Comparison of ENCODE assay signal across 11 mouse cellular contexts in genomic region chr5:137672361-137672760, GRCm38 (mm10). TPM values are rescaled to one million over a fixed set of nuclear protein-coding genes. Genes with fewer than 3 reads are reported as not detected.
DNase-seq lines count a peak whose midpoint lies in the region; ATAC-seq and TF ChIP-seq lines count a peak whose summit lies in the region.
"Had no signal": no experiment of that assay in that cellular context is flagged by ENCODE, and none has a peak within 500 bp of the region (broad histone marks: within the 10 kb centered on the region; RNA-seq: fewer than 3 reads in every experiment).

No protein-coding gene starts in this region.

- DNase-seq in heart, adult 9 months (ENCODE audit: low spot score in 2 of 2) = no peak
- DNase-seq in lung, postnatal 14 days = no peak
- no peak for DNase-seq in intestine, embryonic 14.5 days (ENCODE audit: low spot score)
- no peak for DNase-seq in gastrocnemius, postnatal 36 days
- no peak for DNase-seq in right cerebral cortex, postnatal 36 days (ENCODE audit: low spot score in 2 of 2)
- DNase-seq: cerebellum, adult 18-20 months had no signal

- H3K4me3 ChIP-seq in heart, embryonic 11.5 days (ENCODE audit: low read depth, low read length) = no peak overlapping the region
- H3K4me3 ChIP-seq in lung, embryonic 16.5 days (ENCODE audit: low read length) = no peak overlapping the region
- no peak overlapping the region for H3K4me3 ChIP-seq in intestine, embryonic 14.5 days (ENCODE audit: low read depth, low read length)
- H3K4me3 ChIP-seq in olfactory bulb, adult 2 months (ENCODE audit: insufficient read depth, low read depth, low read length) = no peak overlapping the region
- H3K4me3 ChIP-seq: midbrain, embryonic 12.5 days had no signal

- H3K9me3 ChIP-seq in heart, embryonic 11.5 days (replicated peaks; ENCODE audit: control insufficient read depth, low read length) = no peaks in the 10 kb centered on the region
- H3K9me3 ChIP-seq in lung, embryonic 16.5 days (ENCODE audit: control insufficient read depth, low read length) = no peaks in the 10 kb centered on the region
- H3K9me3 ChIP-seq in intestine, embryonic 14.5 days (ENCODE audit: control insufficient read depth, low read length) = no peaks in the 10 kb centered on the region
- H3K9me3 ChIP-seq: midbrain, embryonic 12.5 days had no signal

- intact Hi-C loops in gastrocnemius, postnatal 36 days (cut with DNase I) = no loop called here

- no peaks in the 10 kb centered on the region for H3K27me3 ChIP-seq in heart, embryonic 11.5 days (ENCODE audit: control insufficient read depth, insufficient read depth, low read length)
- no peaks in the 10 kb centered on the region for H3K27me3 ChIP-seq in lung, embryonic 16.5 days (ENCODE audit: control insufficient read depth, insufficient read depth, low read depth, low read length)
- H3K27me3 ChIP-seq in intestine, embryonic 14.5 days (replicated peaks; ENCODE audit: control insufficient read depth, insufficient read depth, low read length) = no peaks in the 10 kb centered on the region
- H3K27me3 ChIP-seq: midbrain, embryonic 12.5 days had no signal

- no peak overlapping the region for H3K9ac ChIP-seq in heart, embryonic 11.5 days (ENCODE audit: low read depth, low read length)
- H3K9ac ChIP-seq in lung, embryonic 16.5 days (ENCODE audit: low read length) = 0 out of 2 replicates have a peak overlapping the region, but pooled peaks have one; percentile 3
- H3K9ac ChIP-seq in intestine, embryonic 14.5 days (ENCODE audit: low read length) = no peak overlapping the region
- H3K9ac ChIP-seq: midbrain, embryonic 12.5 days had no signal

- H3K4me1 ChIP-seq in heart, embryonic 11.5 days (ENCODE audit: control insufficient read depth, insufficient read depth, low read length) = peaks cover 26% of the 10 kb centered on the region
- peaks cover 14% of the 10 kb centered on the region for H3K4me1 ChIP-seq in lung, embryonic 16.5 days (replicated peaks; ENCODE audit: control insufficient read depth, insufficient read depth, low read length)
- peaks cover 38% of the 10 kb centered on the region for H3K4me1 ChIP-seq in intestine, embryonic 14.5 days (replicated peaks; ENCODE audit: control insufficient read depth, insufficient read depth, low read length)
- H3K4me1 ChIP-seq in olfactory bulb, adult 2 months (ENCODE audit: control insufficient read depth, insufficient read depth, low read length) = peaks cover 20% of the 10 kb centered on the region

- no peak overlapping the region for H3K4me2 ChIP-seq in heart, embryonic 11.5 days
- no peak overlapping the region for H3K4me2 ChIP-seq in lung, embryonic 16.5 days (ENCODE audit: low read depth, low read length)
- peak overlapping the region; percentile 29; the same call in 1 of the 2 replicates for H3K4me2 ChIP-seq in intestine, embryonic 14.5 days (ENCODE audit: low read length)
- H3K4me2 ChIP-seq: midbrain, embryonic 12.5 days had no signal

- no peak for TF ChIP-seq POLR2A in olfactory bulb, adult 2 months (IDR thresholded peaks at IDR 0.05; ENCODE audit: insufficient read depth, low read depth, low read length)

- 79% methylated on average over 5 of the region's 5 CpGs for WGBS in heart, embryonic 11.5 days (ENCODE audit: insufficient replicate concordance)
- 63% methylated on average over 5 of the region's 5 CpGs for WGBS in lung, embryonic 16.5 days
- WGBS in intestine, embryonic 14.5 days = 66% methylated on average over 5 of the region's 5 CpGs
- 73% methylated on average over 5 of the region's 5 CpGs for WGBS in olfactory bulb, adult 2 months

- no peaks in the 10 kb centered on the region for H3K36me3 ChIP-seq in heart, embryonic 11.5 days (ENCODE audit: control insufficient read depth, insufficient read depth, low read length)
- no peaks in the 10 kb centered on the region for H3K36me3 ChIP-seq in lung, embryonic 16.5 days (ENCODE audit: control insufficient read depth, insufficient read depth, low read length)
- H3K36me3 ChIP-seq in intestine, embryonic 14.5 days (ENCODE audit: control insufficient read depth, insufficient read depth, low read length) = no peaks in the 10 kb centered on the region; the same call in 1 of the 2 replicates

- no peak for ATAC-seq in heart, embryonic 11.5 days (replicated peaks; ENCODE audit: insufficient number of reproducible peaks, low FRiP score, low TSS enrichment)
- no peak for ATAC-seq in lung, embryonic 16.5 days (ENCODE audit: low read depth)
- ATAC-seq in intestine, embryonic 14.5 days (replicated peaks; ENCODE audit: low FRiP score, low TSS enrichment, low read depth) = no peak

- no peak for TF ChIP-seq CTCF in olfactory bulb, adult 2 months (IDR thresholded peaks at IDR 0.05; ENCODE audit: insufficient read depth, low read depth, low read length)

- peak overlapping the region; percentile 89 for H3K27ac ChIP-seq in heart, embryonic 11.5 days (ENCODE audit: low read depth, low read length)
- H3K27ac ChIP-seq in lung, embryonic 16.5 days (ENCODE audit: low read length) = peak overlapping the region; percentile 40
- peak overlapping the region; percentile 79 for H3K27ac ChIP-seq in intestine, embryonic 14.5 days (ENCODE audit: low read depth)
- H3K27ac ChIP-seq in olfactory bulb, adult 2 months (ENCODE audit: insufficient read depth, low read depth, low read length) = peak overlapping the region; percentile 74; the same call in 1 of the 2 replicates

RNA-seq across cellular contexts. Expression of gene Agfg2, which starts 12.2 kb away (rescaled TPM):
- 19.9 TPM in 2 replicates for polyA plus RNA-seq in heart, embryonic 11.5 days (2014; fragmentation: Nextera tagmentation; extraction: Ambion mirVana)
- polyA plus RNA-seq in lung, embryonic 16.5 days (2015; fragmentation: Nextera tagmentation; extraction: Ambion mirVana) = 14.2 and 16.3 TPM in 2 replicates
- 16.0 and 16.4 TPM in 2 replicates for polyA plus RNA-seq in intestine, embryonic 14.5 days (2014; fragmentation: Nextera tagmentation; extraction: Ambion mirVana)
- polyA plus RNA-seq in olfactory bulb, adult 2 months (2012; ENCODE audit: insufficient read depth, insufficient read length, low replicate concordance, missing spikeins) = not detected in 2 replicates
- total RNA-seq in gastrocnemius, postnatal 36 days (2021) = 1 to 10 TPM; 3.8 to 4.6 TPM

RNA-seq across cellular contexts. Expression of gene Irs3, which starts 26.8 kb away (rescaled TPM):
- polyA plus RNA-seq in heart, embryonic 11.5 days (2014; fragmentation: Nextera tagmentation; extraction: Ambion mirVana) = 0.23 TPM in 2 replicates
- 0.38 TPM in 1 of 2 replicates, not detected in the other for polyA plus RNA-seq in lung, embryonic 16.5 days (2015; fragmentation: Nextera tagmentation; extraction: Ambion mirVana)
- 0.08 TPM in 1 of 2 replicates, not detected in the other for polyA plus RNA-seq in intestine, embryonic 14.5 days (2014; fragmentation: Nextera tagmentation; extraction: Ambion mirVana)
- polyA plus RNA-seq in olfactory bulb, adult 2 months (2012; ENCODE audit: insufficient read depth, insufficient read length, low replicate concordance, missing spikeins) = not detected in 2 replicates
- total RNA-seq in gastrocnemius, postnatal 36 days (2021) = under 1 TPM; 0.47 to 0.48 TPM
- total RNA-seq: granulocyte monocyte progenitor cell, adult 5-6 weeks had no signal

RNA-seq across cellular contexts. Expression of gene Sap25, which starts 31.2 kb away (rescaled TPM):
- 3.9 and 5.6 TPM in 2 replicates for polyA plus RNA-seq in heart, embryonic 11.5 days (2014; fragmentation: Nextera tagmentation; extraction: Ambion mirVana)
- 9.7 and 12.4 TPM in 2 replicates for polyA plus RNA-seq in lung, embryonic 16.5 days (2015; fragmentation: Nextera tagmentation; extraction: Ambion mirVana)
- polyA plus RNA-seq in intestine, embryonic 14.5 days (2014; fragmentation: Nextera tagmentation; extraction: Ambion mirVana) = 6.9 and 10.2 TPM in 2 replicates
- polyA plus RNA-seq in olfactory bulb, adult 2 months (2012; ENCODE audit: insufficient read depth, insufficient read length, low replicate concordance, missing spikeins) = not detected in 2 replicates
- 1 to 10 TPM; 2.3 to 2.7 TPM for total RNA-seq in gastrocnemius, postnatal 36 days (2021)

RNA-seq across cellular contexts. Expression of gene Gm20605, which starts 43.4 kb away (rescaled TPM):
- polyA plus RNA-seq in heart, embryonic 11.5 days (2014; fragmentation: Nextera tagmentation; extraction: Ambion mirVana) = 5.9 and 6.5 TPM in 2 replicates
- 14.8 and 18.1 TPM in 2 replicates for polyA plus RNA-seq in lung, embryonic 16.5 days (2015; fragmentation: Nextera tagmentation; extraction: Ambion mirVana)
- polyA plus RNA-seq in intestine, embryonic 14.5 days (2014; fragmentation: Nextera tagmentation; extraction: Ambion mirVana) = 9.2 and 10.1 TPM in 2 replicates
- polyA plus RNA-seq in olfactory bulb, adult 2 months (2012; ENCODE audit: insufficient read depth, insufficient read length, low replicate concordance, missing spikeins) = not detected in 2 replicates
- total RNA-seq in gastrocnemius, postnatal 36 days (2021) = 1 to 10 TPM; 2.0 to 2.9 TPM

RNA-seq across cellular contexts. Expression of gene Lrch4, which starts 43.4 kb away (rescaled TPM):
- polyA plus RNA-seq in heart, embryonic 11.5 days (2014; fragmentation: Nextera tagmentation; extraction: Ambion mirVana) = 26.0 and 28.0 TPM in 2 replicates
- polyA plus RNA-seq in lung, embryonic 16.5 days (2015; fragmentation: Nextera tagmentation; extraction: Ambion mirVana) = 34.2 and 42.6 TPM in 2 replicates
- polyA plus RNA-seq in intestine, embryonic 14.5 days (2014; fragmentation: Nextera tagmentation; extraction: Ambion mirVana) = 31.2 and 35.3 TPM in 2 replicates
- polyA plus RNA-seq in olfactory bulb, adult 2 months (2012; ENCODE audit: insufficient read depth, insufficient read length, low replicate concordance, missing spikeins) = not detected in 2 replicates
- total RNA-seq in gastrocnemius, postnatal 36 days (2021) = 10 to 100 TPM; 13.6 to 13.8 TPM

Comparison
In these comparisons a context has a peak if more than half of its experiments do, and no peak if none do; other contexts are left out.
1. RNA of gene Agfg2, which starts 12.2 kb away (polyA plus RNA-seq): 19.9 TPM in heart, embryonic 11.5 days, 16.0 to 16.4 TPM in intestine, embryonic 14.5 days and 14.2 to 16.3 TPM in lung, embryonic 16.5 days; not detected in olfactory bulb, adult 2 months; every median in the first group is over 10 times any median in the second.
2. Peak in every context shown above with its lines, with median percentiles within 50 percentile points of each other: H3K27ac ChIP-seq.